Mouse (Mus musculus): Measurements from ENCODE around the gene Samd5.

Gene Samd5

GRCm38 (mm10) chr10:9574135-9574534, 100.9 kb downstream of the Samd5 start:
- DNase-seq, result no peak
